Mouse (Mus musculus): Measurements from ENCODE around the gene Riiad1. TPM values are rescaled to one million over a fixed set of nuclear protein-coding genes. Genes with fewer than 3 reads are reported as not detected.

Gene Riiad1
- polyA plus RNA-seq, 1 experiment from 2014 or later = 23.8 TPM

Other genes starting within 250 kb of the Riiad1 start
- not detected in 2 replicates for gene Gm4778, start 216.3 kb downstream of the Riiad1 start, polyA plus RNA-seq (2014; fragmentation: Nextera tagmentation; extraction: Ambion mirVana)
- gene Them4, start 170.3 kb downstream of the Riiad1 start, polyA plus RNA-seq (2014; fragmentation: Nextera tagmentation; extraction: Ambion mirVana) = 57.5 and 59.7 TPM in 2 replicates
- 0.18 TPM in 1 of 2 replicates, not detected in the other for gene Them5, start 138.2 kb downstream of the Riiad1 start, polyA plus RNA-seq (2014; fragmentation: Nextera tagmentation; extraction: Ambion mirVana)
- 2.6 and 3.1 TPM in 2 replicates for gene C2cd4d, start 117.9 kb downstream of the Riiad1 start, polyA plus RNA-seq (2014; fragmentation: Nextera tagmentation; extraction: Ambion mirVana)
- gene Rorc, start 107.5 kb downstream of the Riiad1 start, polyA plus RNA-seq (2014; fragmentation: Nextera tagmentation; extraction: Ambion mirVana) = 0.30 and 0.43 TPM in 2 replicates
- gene Lingo4, start 81.8 kb downstream of the Riiad1 start, polyA plus RNA-seq (2014; fragmentation: Nextera tagmentation; extraction: Ambion mirVana) = 0.67 and 1.1 TPM in 2 replicates
- gene Tdrkh, start 67.1 kb downstream of the Riiad1 start, polyA plus RNA-seq (2014; fragmentation: Nextera tagmentation; extraction: Ambion mirVana) = 50.6 and 55.3 TPM in 2 replicates
- gene Mrpl9, start 37.0 kb downstream of the Riiad1 start, polyA plus RNA-seq (2014; fragmentation: Nextera tagmentation; extraction: Ambion mirVana) = 52.6 and 54.1 TPM in 2 replicates
- gene Oaz3, start 36.4 kb downstream of the Riiad1 start, polyA plus RNA-seq (2014; fragmentation: Nextera tagmentation; extraction: Ambion mirVana) = 0.36 and 1.2 TPM in 2 replicates
- gene Celf3, start 2.0 kb downstream of the Riiad1 start, polyA plus RNA-seq (2014; fragmentation: Nextera tagmentation; extraction: Ambion mirVana) = 321 and 376 TPM in 2 replicates
- 66.8 and 71.0 TPM in 2 replicates for gene Snx27, start 102.4 kb upstream of the Riiad1 start, polyA plus RNA-seq (2014; fragmentation: Nextera tagmentation; extraction: Ambion mirVana)
- not detected in 2 replicates for gene Gm10972, start 162.8 kb upstream of the Riiad1 start, polyA plus RNA-seq (2014; fragmentation: Nextera tagmentation; extraction: Ambion mirVana)
- gene Tuft1, start 178.5 kb upstream of the Riiad1 start, polyA plus RNA-seq (2014; fragmentation: Nextera tagmentation; extraction: Ambion mirVana) = 5.2 and 5.6 TPM in 2 replicates
- gene Selenbp2, start 213.2 kb upstream of the Riiad1 start, polyA plus RNA-seq (2014; fragmentation: Nextera tagmentation; extraction: Ambion mirVana) = not detected in 2 replicates

Data from midbrain, embryonic 14.5 days (tissue).